Mouse (Mus musculus): Measurements from ENCODE around the gene Gucy2c. TPM values are rescaled to one million over a fixed set of nuclear protein-coding genes. Genes with fewer than 3 reads are reported as not detected.
A peak's percentile ranks its signal among the peaks of the same experiment; 100 is the strongest.

Gene Gucy2c
- polyA plus RNA-seq, 1 experiment from 2014 or later, result 0.15 TPM

DNA sequence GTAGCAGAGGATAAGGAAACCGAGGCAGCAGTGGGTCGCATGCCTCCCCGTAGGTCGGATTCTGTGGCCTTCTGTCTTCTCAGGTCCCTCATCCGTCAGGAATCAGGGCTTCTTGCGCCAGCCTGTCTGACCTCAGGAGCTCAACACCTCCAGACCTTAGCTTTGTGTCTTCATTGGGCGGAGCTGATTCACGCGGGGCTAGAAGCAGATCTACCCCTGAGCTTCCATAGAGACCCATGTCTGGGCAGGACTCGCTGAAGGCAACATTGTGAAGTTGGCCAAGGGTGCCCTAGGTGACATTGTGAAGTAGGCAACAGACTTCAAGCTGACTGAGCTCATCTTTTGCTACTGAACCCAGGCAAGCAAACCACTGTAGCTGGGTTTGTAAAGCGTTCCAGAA, 119.5 kb downstream of the Gucy2c start:
- H3K4me1 ChIP-seq (replicated peaks; ENCODE audit: control insufficient read depth, insufficient read depth, low read length), result peaks cover 6% of the 10 kb centered on the region
- no peak overlapping the region for H3K4me3 ChIP-seq (replicated peaks; ENCODE audit: low read length)
- peaks cover 9% of the 10 kb centered on the region for H3K27me3 ChIP-seq (replicated peaks; ENCODE audit: control insufficient read depth, insufficient read depth, low read length)
- no peak overlapping the region for H3K9ac ChIP-seq (replicated peaks; ENCODE audit: low read depth, low read length)
- no peaks in the 10 kb centered on the region for H3K36me3 ChIP-seq (ENCODE audit: control insufficient read depth, insufficient read depth)
- no peaks in the 10 kb centered on the region for H3K9me3 ChIP-seq (ENCODE audit: control insufficient read depth, low read length)
- 25% methylated on average over 11 of the region's 11 CpGs for WGBS
- ATAC-seq, result no peak
- H3K27ac ChIP-seq (ENCODE audit: low read length), result no peak overlapping the region
- H3K4me2 ChIP-seq (ENCODE audit: low read length), result no peak overlapping the region

GRCm38 (mm10) chr6:136661706-136662016, 119.9 kb downstream of the Gucy2c start, which contains the start of gene Plbd1:
TSS of gene Plbd1 (minus strand) at chr6:136661928.
- peak within 1 kb of the TSS; percentile 26 for H3K4me3 ChIP-seq (replicated peaks; ENCODE audit: low read length)
- peaks cover 6% of the 10 kb centered on the region for H3K4me1 ChIP-seq (replicated peaks; ENCODE audit: control insufficient read depth, insufficient read depth, low read length)
- peaks cover 9% of the 10 kb centered on the region for H3K27me3 ChIP-seq (replicated peaks; ENCODE audit: control insufficient read depth, insufficient read depth, low read length)
- ATAC-seq, result no peak
- no peaks in the 10 kb centered on the region for H3K9me3 ChIP-seq (ENCODE audit: control insufficient read depth, low read length)
- no peak within 1 kb of the TSS for H3K9ac ChIP-seq (replicated peaks; ENCODE audit: low read depth, low read length)
- 2% methylated on average over 19 of the region's 19 CpGs for WGBS
- peak within 1 kb of the TSS; percentile 48 for H3K4me2 ChIP-seq (ENCODE audit: low read length)
- no peaks in the 10 kb centered on the region for H3K36me3 ChIP-seq (ENCODE audit: control insufficient read depth, insufficient read depth)
- no peak within 1 kb of the TSS for H3K27ac ChIP-seq (ENCODE audit: low read length)

- peaks cover 9% of the 10 kb centered on the region for H3K27me3 ChIP-seq (replicated peaks; ENCODE audit: control insufficient read depth, insufficient read depth, low read length)
- no peak for ATAC-seq
- peaks cover 6% of the 10 kb centered on the region for H3K4me1 ChIP-seq (replicated peaks; ENCODE audit: control insufficient read depth, insufficient read depth, low read length)
- peak overlapping the region; percentile 26 for H3K4me3 ChIP-seq (replicated peaks; ENCODE audit: low read length)
- no peaks in the 10 kb centered on the region for H3K36me3 ChIP-seq (ENCODE audit: control insufficient read depth, insufficient read depth)
- H3K27ac ChIP-seq (ENCODE audit: low read length), result no peak overlapping the region
- WGBS, result 13% methylated on average over 34 of the region's 34 CpGs
- peak overlapping the region; percentile 48 for H3K4me2 ChIP-seq (ENCODE audit: low read length)
- H3K9me3 ChIP-seq (ENCODE audit: control insufficient read depth, low read length), result no peaks in the 10 kb centered on the region
- H3K9ac ChIP-seq (replicated peaks; ENCODE audit: low read depth, low read length), result no peak overlapping the region
These were observed 120.5 kb downstream of the Gucy2c start for GRCm38 (mm10) chr6:136660831-136661705.

DNA sequence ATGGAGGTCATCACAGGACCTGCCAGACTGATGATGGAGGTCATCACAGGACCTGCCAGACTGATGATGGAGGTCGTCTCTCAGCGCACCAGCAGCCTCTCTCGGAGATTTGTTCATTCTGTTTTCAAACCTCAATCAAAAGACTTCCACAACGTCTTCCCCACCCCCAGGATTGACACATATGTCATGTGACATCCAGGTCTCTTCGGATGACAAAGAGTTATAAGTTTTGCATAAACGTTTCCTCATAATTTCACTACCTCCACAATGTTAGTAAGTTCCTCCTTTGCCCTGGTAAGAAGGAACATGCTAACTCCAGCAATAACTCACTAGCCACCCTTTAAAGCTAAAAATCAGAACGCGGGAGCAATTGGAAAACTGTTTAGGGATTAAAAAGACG, 122.3 kb downstream of the Gucy2c start:
- Histone ChIP-seq H3K4me3 (replicated peaks; ENCODE audit: low read length) (no peak overlapping the region), H3K9ac (replicated peaks; ENCODE audit: low read depth, low read length) (no peak overlapping the region), H3K27me3 (replicated peaks; ENCODE audit: control insufficient read depth, insufficient read depth, low read length) (peaks cover 9% of the 10 kb centered on the region), H3K4me1 (replicated peaks; ENCODE audit: control insufficient read depth, insufficient read depth, low read length) (peaks cover 6% of the 10 kb centered on the region), H3K9me3 (ENCODE audit: control insufficient read depth, low read length) (no peaks in the 10 kb centered on the region), H3K36me3 (ENCODE audit: control insufficient read depth, insufficient read depth) (no peaks in the 10 kb centered on the region), H3K27ac (ENCODE audit: low read length) (no peak overlapping the region), H3K4me2 (ENCODE audit: low read length) (no peak overlapping the region)
- WGBS, result 92% methylated on average over 9 of the region's 9 CpGs
- no peak for ATAC-seq

DNA sequence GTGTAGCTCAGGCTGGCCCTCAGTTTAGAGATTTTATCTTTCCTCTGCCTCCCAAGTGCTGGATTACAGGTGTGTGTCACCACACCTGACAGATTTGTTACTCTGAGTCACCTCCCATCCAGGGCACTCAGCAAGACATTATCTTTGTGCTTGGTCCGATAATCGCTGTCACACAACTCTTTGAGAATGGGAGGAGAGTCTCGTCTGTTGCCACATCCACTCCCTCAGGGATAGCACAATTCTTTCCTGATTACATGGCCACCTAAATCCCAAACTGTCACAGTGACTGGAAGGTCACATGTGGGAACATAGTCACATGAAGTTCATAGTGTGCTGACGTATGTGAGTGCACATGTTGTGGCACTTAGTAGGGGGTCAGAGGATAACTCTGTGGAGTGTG, 123.3 kb downstream of the Gucy2c start:
- Histone ChIP-seq H3K9ac (replicated peaks; ENCODE audit: low read depth, low read length) (no peak overlapping the region), H3K27ac (ENCODE audit: low read length) (no peak overlapping the region), H3K4me3 (replicated peaks; ENCODE audit: low read length) (no peak overlapping the region), H3K4me2 (ENCODE audit: low read length) (no peak overlapping the region), H3K9me3 (ENCODE audit: control insufficient read depth, low read length) (no peaks in the 10 kb centered on the region), H3K27me3 (replicated peaks; ENCODE audit: control insufficient read depth, insufficient read depth, low read length) (peaks cover 9% of the 10 kb centered on the region), H3K36me3 (ENCODE audit: control insufficient read depth, insufficient read depth) (no peaks in the 10 kb centered on the region), H3K4me1 (replicated peaks; ENCODE audit: control insufficient read depth, insufficient read depth, low read length) (peaks cover 6% of the 10 kb centered on the region)
- 96% methylated on average over 4 of the region's 4 CpGs for WGBS
- ATAC-seq, result no peak

GRCm38 (mm10) chr6:136655786-136656185, 125.8 kb downstream of the Gucy2c start:
- H3K4me1 ChIP-seq (replicated peaks; ENCODE audit: control insufficient read depth, insufficient read depth, low read length), result no peaks in the 10 kb centered on the region
- no peak overlapping the region for H3K27ac ChIP-seq (ENCODE audit: low read length)
- no peak for ATAC-seq
- no peaks in the 10 kb centered on the region for H3K9me3 ChIP-seq (ENCODE audit: control insufficient read depth, low read length)
- no peaks in the 10 kb centered on the region for H3K27me3 ChIP-seq (replicated peaks; ENCODE audit: control insufficient read depth, insufficient read depth, low read length)
- H3K4me3 ChIP-seq (replicated peaks; ENCODE audit: low read length), result no peak overlapping the region
- H3K36me3 ChIP-seq (ENCODE audit: control insufficient read depth, insufficient read depth), result no peaks in the 10 kb centered on the region
- H3K9ac ChIP-seq (replicated peaks; ENCODE audit: low read depth, low read length), result no peak overlapping the region
- no peak overlapping the region for H3K4me2 ChIP-seq (ENCODE audit: low read length)
- 72% methylated on average over 11 of the region's 11 CpGs for WGBS

- 81% methylated on average over 20 of the region's 20 CpGs for WGBS
- Histone ChIP-seq H3K27ac (ENCODE audit: low read length) (no peak overlapping the region), H3K4me3 (replicated peaks; ENCODE audit: low read length) (no peak overlapping the region), H3K9me3 (ENCODE audit: control insufficient read depth, low read length) (no peaks in the 10 kb centered on the region), H3K4me1 (replicated peaks; ENCODE audit: control insufficient read depth, insufficient read depth, low read length) (no peaks in the 10 kb centered on the region), H3K4me2 (ENCODE audit: low read length) (no peak overlapping the region), H3K9ac (replicated peaks; ENCODE audit: low read depth, low read length) (no peak overlapping the region), H3K36me3 (ENCODE audit: control insufficient read depth, insufficient read depth) (no peaks in the 10 kb centered on the region), H3K27me3 (replicated peaks; ENCODE audit: control insufficient read depth, insufficient read depth, low read length) (no peaks in the 10 kb centered on the region)
- no peak for ATAC-seq
These were observed 127.1 kb downstream of the Gucy2c start for GRCm38 (mm10) chr6:136654470-136654869.

DNA sequence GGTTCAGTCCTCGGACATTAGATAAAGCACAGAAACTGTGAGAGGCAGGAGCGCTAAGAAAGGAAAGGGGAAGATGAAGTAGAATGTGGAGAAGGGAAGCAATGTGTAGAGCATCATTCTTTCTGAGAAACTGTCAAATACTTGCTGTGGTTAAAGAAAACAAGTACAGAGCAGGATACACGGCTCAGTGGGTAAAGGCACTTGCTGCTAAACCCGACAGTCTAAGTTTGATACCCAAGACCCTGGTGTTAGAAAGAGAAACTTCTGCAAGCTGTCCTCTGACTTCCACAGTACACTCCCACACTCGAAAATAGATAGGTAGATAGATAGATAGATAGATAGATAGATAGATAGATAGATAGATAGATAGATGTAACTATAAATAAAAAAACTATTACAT, 128.2 kb downstream of the Gucy2c start:
- WGBS, result 81% methylated on average over 5 of the region's 5 CpGs
- Histone ChIP-seq H3K9ac (replicated peaks; ENCODE audit: low read depth, low read length) (no peak overlapping the region), H3K9me3 (ENCODE audit: control insufficient read depth, low read length) (no peaks in the 10 kb centered on the region), H3K27ac (ENCODE audit: low read length) (no peak overlapping the region), H3K4me1 (replicated peaks; ENCODE audit: control insufficient read depth, insufficient read depth, low read length) (no peaks in the 10 kb centered on the region), H3K4me3 (replicated peaks; ENCODE audit: low read length) (no peak overlapping the region), H3K27me3 (replicated peaks; ENCODE audit: control insufficient read depth, insufficient read depth, low read length) (no peaks in the 10 kb centered on the region), H3K36me3 (ENCODE audit: control insufficient read depth, insufficient read depth) (no peaks in the 10 kb centered on the region), H3K4me2 (ENCODE audit: low read length) (no peak overlapping the region)
- no peak for ATAC-seq

DNA sequence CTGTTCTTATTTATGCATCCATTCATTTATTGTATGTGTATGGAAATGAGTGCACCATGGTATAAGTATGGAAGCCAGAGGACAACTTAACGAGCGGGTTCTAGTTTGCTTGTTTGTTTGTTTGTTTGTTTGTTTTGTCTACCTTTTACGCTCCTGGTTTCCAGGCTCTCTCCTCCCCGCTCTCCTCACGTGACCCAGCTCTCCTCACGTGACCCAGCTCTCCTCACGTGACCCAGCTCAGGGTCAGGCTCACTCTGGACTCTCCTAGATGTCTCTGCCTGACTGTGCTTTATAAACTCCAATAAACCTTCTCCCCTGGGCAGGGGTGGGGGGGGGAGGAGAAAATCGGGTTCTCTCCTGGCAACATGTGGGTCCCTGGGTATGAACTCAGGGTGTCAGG, 130.9 kb downstream of the Gucy2c start:
- no peak for ATAC-seq
- no peaks in the 10 kb centered on the region for H3K27me3 ChIP-seq (replicated peaks; ENCODE audit: control insufficient read depth, insufficient read depth, low read length)
- H3K9ac ChIP-seq (replicated peaks; ENCODE audit: low read depth, low read length), result no peak overlapping the region
- H3K36me3 ChIP-seq (ENCODE audit: control insufficient read depth, insufficient read depth), result no peaks in the 10 kb centered on the region
- no peak overlapping the region for H3K4me2 ChIP-seq (ENCODE audit: low read length)
- no peak overlapping the region for H3K4me3 ChIP-seq (replicated peaks; ENCODE audit: low read length)
- no peak overlapping the region for H3K27ac ChIP-seq (ENCODE audit: low read length)
- no peaks in the 10 kb centered on the region for H3K9me3 ChIP-seq (ENCODE audit: control insufficient read depth, low read length)
- H3K4me1 ChIP-seq (replicated peaks; ENCODE audit: control insufficient read depth, insufficient read depth, low read length), result 0 out of 2 replicates have a peak, but pooled peaks cover 2% of the 10 kb centered on the region
- 93% methylated on average over 8 of the region's 8 CpGs for WGBS

Measured in forebrain, embryonic 16.5 days (tissue).